Mouse (Mus musculus) megakaryocyte, embryonic 14.5 days (primary cell): ENCODE data around the gene Zc2hc1c. TPM values are rescaled to one million over a fixed set of nuclear protein-coding genes. Genes with fewer than 3 reads are reported as not detected.

Experiments used
- H3K27me3 ChIP-seq: replicated peaks from 2 replicates; pipeline ENCODE3; 2012; ENCODE audit warnings: inconsistent platforms
- H3K36me3 ChIP-seq: replicated peaks from 2 replicates; pipeline ENCODE3; 2012; ENCODE audit warnings: low read length, inconsistent platforms, mixed read lengths
- H3K4me1 ChIP-seq: 2 replicates; pipeline ENCODE4 v1.6.1; 2012; ENCODE audit warnings: inconsistent platforms
- H3K4me3 ChIP-seq: replicated peaks from 2 replicates; pipeline ENCODE3; 2012; ENCODE audit warnings: moderate library complexity, mild to moderate bottlenecking, inconsistent platforms
- H3K9me3 ChIP-seq: 2 replicates; pipeline ENCODE4 v1.6.1; 2012; ENCODE audit warnings: inconsistent platforms
- FLI1 ChIP-seq: IDR thresholded peaks from 2 replicates; pipeline ENCODE4 v1.6.1; 2012; ENCODE audit warnings: low read length, inconsistent platforms, mixed read lengths
- GATA1 ChIP-seq: IDR thresholded peaks from 3 replicates; pipeline ENCODE4 v1.6.1; 2012; ENCODE audit warnings: mixed read lengths, low read length, inconsistent platforms, borderline replicate concordance
- polyA plus RNA-seq: library from polyadenylated mRNA; stranded (reverse); fragments of >175 nt; gene quantifications from 2 replicates; pipeline ENCODE4 v1.2.3, GENCODE M21; 2012; ENCODE audit warnings: low replicate concordance; ENCODE audit not compliant: insufficient read depth

The Zc2hc1c gene
- polyA plus RNA-seq, 1 experiment, result not detected

DNA sequence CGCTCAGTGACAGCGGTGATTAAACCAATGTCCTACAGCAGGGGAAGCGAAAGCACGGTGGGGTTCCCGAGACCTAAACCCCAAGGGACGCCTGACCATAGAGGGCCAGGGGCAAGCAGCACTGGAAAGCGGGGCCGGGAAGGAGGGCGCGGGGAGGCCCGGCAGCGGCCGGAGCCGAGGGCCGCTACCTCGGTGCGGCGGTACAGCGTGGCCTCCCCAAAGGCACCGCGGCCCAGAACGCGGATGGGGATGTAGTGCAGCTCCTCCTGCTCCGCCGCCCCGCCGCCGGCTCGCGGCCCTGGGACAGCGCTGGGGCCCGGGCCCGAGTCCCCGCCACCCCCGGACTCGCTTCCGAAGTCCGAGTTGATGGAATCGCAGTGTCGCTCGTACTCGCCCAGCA, 50.4 kb downstream of the Zc2hc1c start:
- Histone ChIP-seq H3K4me1 (peaks cover 24% of the 10 kb centered on the region), H3K36me3 (peaks cover 49% of the 10 kb centered on the region), H3K9me3 (no peaks in the 10 kb centered on the region), H3K27me3 (no peaks in the 10 kb centered on the region), H3K4me3 (peak overlapping the region; percentile 98)
- TF ChIP-seq FLI1 (no peak), GATA1 (no peak)

DNA sequence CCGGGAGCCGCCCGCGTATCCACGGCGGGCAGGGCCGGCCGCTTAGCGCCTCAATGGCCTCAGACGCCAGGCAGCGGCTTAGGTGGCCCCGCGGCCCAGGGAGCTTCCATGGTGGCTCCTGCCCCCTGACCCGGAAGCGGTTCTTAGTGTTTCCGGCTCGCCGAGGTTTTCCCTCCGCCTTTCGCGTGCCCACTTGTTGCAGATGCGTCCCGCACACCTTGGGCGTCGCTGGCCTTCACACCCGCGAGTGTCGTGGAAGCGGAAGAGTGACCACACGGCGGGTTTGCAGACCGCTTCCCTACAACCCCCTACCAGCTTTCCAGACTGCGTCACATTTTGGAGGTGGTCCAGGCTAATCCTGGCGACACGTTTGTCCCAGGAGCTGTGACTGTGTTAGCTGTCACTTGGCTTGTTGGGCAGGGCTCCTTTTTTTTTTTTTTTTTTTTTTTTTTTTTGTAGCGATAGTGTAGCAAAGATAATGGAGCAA, 50.9 kb downstream of the Zc2hc1c start, which contains the start of gene Nek9:
TSS of gene Nek9 (minus strand) at position 120 of the 487 bp plus-strand sequence.
- H3K4me1 ChIP-seq, result peaks cover 24% of the 10 kb centered on the region
- H3K27me3 ChIP-seq, result no peaks in the 10 kb centered on the region
- H3K9me3 ChIP-seq, result no peaks in the 10 kb centered on the region
- H3K36me3 ChIP-seq, result peaks cover 49% of the 10 kb centered on the region
- H3K4me3 ChIP-seq, result peak within 1 kb of the TSS; percentile 98
- TF ChIP-seq GATA1 (no peak), FLI1 (peak; percentile 49; the same call in 1 of the 2 replicates)

DNA sequence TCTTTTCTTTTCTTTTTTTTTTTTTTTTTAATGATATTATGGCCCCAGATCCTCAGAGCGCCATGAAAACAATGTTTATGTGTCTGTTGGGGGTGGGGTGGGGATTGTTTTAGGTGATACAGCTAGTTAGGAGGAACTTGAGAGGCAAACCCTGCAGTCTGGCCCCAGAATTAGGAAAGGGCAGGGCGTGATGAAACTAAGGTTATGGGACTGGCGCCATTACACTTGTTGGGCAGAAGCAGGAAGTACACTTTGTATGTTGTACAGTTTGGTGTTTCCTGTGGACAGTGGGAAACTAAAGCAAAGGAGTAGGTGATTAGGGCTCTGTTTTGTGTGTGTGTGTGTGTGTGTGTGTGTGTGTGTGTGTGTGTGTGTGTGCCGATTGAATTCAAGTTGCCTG, 51.6 kb downstream of the Zc2hc1c start:
- TF ChIP-seq FLI1 (no peak), GATA1 (no peak)
- H3K27me3 ChIP-seq, result no peaks in the 10 kb centered on the region
- peaks cover 27% of the 10 kb centered on the region for H3K4me1 ChIP-seq
- H3K9me3 ChIP-seq, result no peaks in the 10 kb centered on the region
- H3K4me3 ChIP-seq, result peak overlapping the region; percentile 98
- H3K36me3 ChIP-seq, result peaks cover 50% of the 10 kb centered on the region

DNA sequence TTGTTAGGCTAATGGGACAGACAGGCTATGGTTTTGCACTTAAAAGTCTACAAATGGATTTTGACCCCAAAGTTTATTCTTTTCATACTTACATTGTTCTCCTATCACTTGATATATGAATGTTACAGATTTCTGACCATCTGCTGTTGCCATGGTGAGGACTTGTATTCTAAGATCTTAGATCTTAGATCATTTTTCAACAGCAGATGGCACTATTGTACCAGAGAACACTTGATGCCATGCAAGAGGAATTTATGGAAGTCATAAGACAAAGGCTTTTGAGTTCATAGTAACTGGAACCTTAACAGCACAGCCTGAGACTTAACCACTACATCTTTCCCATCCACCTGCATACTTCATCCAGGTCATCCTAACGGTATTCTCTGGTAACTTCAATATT, 52.7 kb downstream of the Zc2hc1c start:
- H3K36me3 ChIP-seq, result peaks cover 49% of the 10 kb centered on the region
- no peak overlapping the region for H3K4me3 ChIP-seq
- TF ChIP-seq FLI1, result no peak
- no peak for TF ChIP-seq GATA1
- H3K4me1 ChIP-seq, result peaks cover 25% of the 10 kb centered on the region
- no peaks in the 10 kb centered on the region for H3K27me3 ChIP-seq
- no peaks in the 10 kb centered on the region for H3K9me3 ChIP-seq

DNA sequence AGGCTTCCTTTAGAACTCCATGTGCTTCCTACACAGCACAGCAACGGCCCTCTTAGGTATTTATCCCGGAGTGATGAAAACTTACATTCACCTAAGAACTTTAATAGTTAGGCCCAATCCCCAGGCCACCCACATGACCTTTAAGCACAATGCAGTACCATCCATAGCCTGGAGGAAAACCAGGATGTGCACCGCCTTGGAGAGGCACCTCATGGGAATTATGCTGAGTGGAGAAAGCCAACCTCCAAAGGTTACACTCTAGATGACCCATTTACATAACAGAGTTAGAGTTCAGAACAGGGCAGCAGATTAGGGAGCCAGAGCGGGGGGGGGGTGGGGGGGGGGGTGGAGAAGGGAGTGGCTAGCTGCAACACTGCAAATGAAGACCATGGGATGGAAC, 53.9 kb downstream of the Zc2hc1c start:
- H3K9me3 ChIP-seq, result no peaks in the 10 kb centered on the region
- peaks cover 50% of the 10 kb centered on the region for H3K36me3 ChIP-seq
- H3K4me1 ChIP-seq, result peaks cover 20% of the 10 kb centered on the region
- H3K4me3 ChIP-seq, result no peak overlapping the region
- H3K27me3 ChIP-seq, result no peaks in the 10 kb centered on the region
- no peak for TF ChIP-seq GATA1
- TF ChIP-seq FLI1, result no peak

DNA sequence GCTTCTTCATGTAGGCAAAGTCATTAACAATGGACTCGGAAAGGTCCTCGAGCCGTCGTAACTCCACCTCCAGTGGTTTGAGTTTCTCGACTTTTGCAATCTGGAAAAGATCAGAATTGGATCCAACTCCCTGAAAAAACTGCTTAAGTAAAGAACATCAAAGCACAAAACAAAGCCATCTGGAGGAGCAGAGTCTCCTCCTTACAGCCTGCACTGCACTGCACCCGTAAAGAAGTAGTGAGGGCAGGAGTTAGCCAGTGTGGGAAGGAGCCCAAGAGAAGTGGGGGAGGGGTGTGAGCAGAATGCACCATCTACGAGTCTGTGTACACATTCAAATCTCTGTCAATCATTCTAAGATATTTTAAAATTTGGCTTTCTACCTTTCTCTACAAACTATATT, 55.9 kb downstream of the Zc2hc1c start:
- Histone ChIP-seq H3K36me3 (peaks cover 69% of the 10 kb centered on the region), H3K9me3 (no peaks in the 10 kb centered on the region), H3K4me3 (no peak overlapping the region), H3K27me3 (no peaks in the 10 kb centered on the region), H3K4me1 (peaks cover 20% of the 10 kb centered on the region)
- TF ChIP-seq FLI1, result no peak
- no peak for TF ChIP-seq GATA1

DNA sequence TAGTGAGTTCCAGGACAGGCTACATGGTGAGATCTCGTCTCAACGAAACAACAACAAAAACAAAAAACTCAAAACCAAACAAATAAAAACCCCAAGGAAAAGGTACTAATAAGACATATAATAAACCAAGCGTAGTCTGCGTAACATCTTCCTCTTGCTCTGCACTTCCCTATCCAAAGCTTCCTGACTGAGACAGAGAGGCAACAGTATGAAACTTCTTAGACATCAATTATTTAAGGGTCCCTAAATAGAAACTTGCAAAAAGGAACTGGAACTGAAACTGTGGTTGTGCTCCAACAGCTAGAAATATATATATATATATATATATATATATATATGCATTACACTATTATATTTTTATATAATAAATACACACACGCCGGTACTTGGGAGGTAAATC, 57.2 kb downstream of the Zc2hc1c start:
- peaks cover 19% of the 10 kb centered on the region for H3K4me1 ChIP-seq
- H3K27me3 ChIP-seq, result no peaks in the 10 kb centered on the region
- H3K36me3 ChIP-seq, result peaks cover 81% of the 10 kb centered on the region

DNA sequence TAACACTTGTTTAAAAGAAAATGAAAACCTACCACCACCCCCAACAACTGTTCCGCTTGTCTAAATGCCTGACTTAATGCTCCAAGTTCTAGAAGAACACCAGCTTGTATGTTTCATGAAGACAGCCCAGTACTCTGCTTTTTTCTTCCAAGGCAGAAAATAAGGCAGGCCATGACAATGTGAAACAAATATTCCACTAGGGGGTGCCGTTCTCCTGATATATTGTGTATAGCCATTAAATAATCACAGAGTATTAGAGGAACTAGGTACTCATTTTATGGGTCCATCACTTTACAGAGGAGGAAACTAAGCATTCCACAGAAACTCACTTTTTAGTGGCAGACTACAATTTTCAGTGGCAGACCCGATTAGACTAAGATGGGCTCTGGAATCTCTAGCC, 58.0 kb downstream of the Zc2hc1c start:
- H3K36me3 ChIP-seq, result peaks cover 82% of the 10 kb centered on the region
- H3K9me3 ChIP-seq, result no peaks in the 10 kb centered on the region
- H3K4me1 ChIP-seq, result peaks cover 26% of the 10 kb centered on the region
- TF ChIP-seq FLI1 (no peak), GATA1 (no peak)
- no peak overlapping the region for H3K4me3 ChIP-seq
- H3K27me3 ChIP-seq, result no peaks in the 10 kb centered on the region

More for the DNA sequence above, 57.2 kb downstream of the Zc2hc1c start:
- Histone ChIP-seq H3K4me3 (no peak overlapping the region), H3K9me3 (no peaks in the 10 kb centered on the region)
- no peak for TF ChIP-seq GATA1
- TF ChIP-seq FLI1, result no peak

DNA sequence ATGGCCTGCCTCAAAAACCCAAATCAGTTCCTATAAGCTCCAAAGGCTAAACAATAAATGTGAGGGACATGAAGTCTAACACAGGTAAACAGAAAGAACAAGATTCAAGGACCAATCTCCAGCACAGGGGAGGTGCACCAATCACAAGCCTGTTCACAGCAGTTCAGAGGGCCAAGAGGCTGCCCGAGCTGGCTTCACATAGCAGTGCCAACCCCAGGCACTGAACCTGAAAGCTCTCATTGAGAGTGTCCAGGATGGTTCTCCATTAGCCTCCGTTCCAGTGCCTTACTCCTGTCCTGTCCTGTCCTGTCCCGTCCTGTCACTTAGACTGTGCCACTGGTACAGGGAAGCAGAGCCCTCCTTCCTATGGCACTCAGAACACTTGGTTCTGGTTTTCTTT, 58.8 kb downstream of the Zc2hc1c start:
- H3K27me3 ChIP-seq, result no peaks in the 10 kb centered on the region
- peaks cover 34% of the 10 kb centered on the region for H3K4me1 ChIP-seq
- TF ChIP-seq FLI1 (no peak), GATA1 (no peak)
- no peaks in the 10 kb centered on the region for H3K9me3 ChIP-seq
- no peak overlapping the region for H3K4me3 ChIP-seq
- peaks cover 79% of the 10 kb centered on the region for H3K36me3 ChIP-seq

DNA sequence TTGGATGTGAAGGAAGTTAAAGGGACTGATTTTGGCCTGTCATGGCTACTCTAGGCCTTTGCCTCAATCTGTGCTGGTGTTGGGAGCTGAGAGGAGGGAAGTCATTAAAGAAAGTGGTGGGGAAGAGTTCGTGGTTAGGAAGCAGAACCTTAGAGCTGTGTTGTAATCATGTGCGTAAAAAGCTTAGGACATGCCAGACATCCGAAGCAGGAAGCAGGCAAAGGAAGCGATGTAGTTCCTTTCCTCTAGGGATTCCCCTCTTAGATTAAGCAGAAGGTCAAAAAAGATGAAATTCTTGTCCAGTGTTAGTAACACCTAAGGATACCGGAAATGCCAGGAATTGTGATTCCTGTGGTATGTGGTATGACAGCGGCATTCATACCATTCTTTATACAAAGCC, 59.9 kb downstream of the Zc2hc1c start:
- Histone ChIP-seq H3K4me1 (peaks cover 40% of the 10 kb centered on the region), H3K27me3 (no peaks in the 10 kb centered on the region), H3K36me3 (peaks cover 82% of the 10 kb centered on the region), H3K4me3 (no peak overlapping the region), H3K9me3 (no peaks in the 10 kb centered on the region)
- no peak for TF ChIP-seq GATA1
- no peak for TF ChIP-seq FLI1

Other genes with a start within 250 kb of the Zc2hc1c start
- gene Prox2, start 177.8 kb upstream of the Zc2hc1c start, polyA plus RNA-seq, result 2.2 TPM in 2 replicates
- 187 and 398 TPM in 2 replicates for gene Dlst, start 177.8 kb upstream of the Zc2hc1c start, polyA plus RNA-seq
- 0.68 TPM in 1 of 2 replicates, not detected in the other for gene Rps6kl1, start 137.3 kb upstream of the Zc2hc1c start, polyA plus RNA-seq
- gene Pgf, start 110.8 kb upstream of the Zc2hc1c start, polyA plus RNA-seq, result 0.10 TPM in 1 of 2 replicates, not detected in the other
- 17.9 and 151 TPM in 2 replicates for gene Eif2b2, start 69.1 kb upstream of the Zc2hc1c start, polyA plus RNA-seq
- 0.96 TPM in 1 of 2 replicates, not detected in the other for gene Mlh3, start 18.0 kb upstream of the Zc2hc1c start, polyA plus RNA-seq
- gene Acyp1, start 153 bp upstream of the Zc2hc1c start, polyA plus RNA-seq, result 29.0 TPM in 1 of 2 replicates, not detected in the other
- 2.0 and 2.6 TPM in 2 replicates for gene Nek9, start 50.8 kb downstream of the Zc2hc1c start, polyA plus RNA-seq
- 73.8 and 158 TPM in 2 replicates for gene Tmed10, start 86.3 kb downstream of the Zc2hc1c start, polyA plus RNA-seq
- 57.8 and 223 TPM in 2 replicates for gene Fos, start 185.3 kb downstream of the Zc2hc1c start, polyA plus RNA-seq